Mouse (Mus musculus): ENCODE data around the gene Camsap3. TPM values are rescaled to one million over a fixed set of nuclear protein-coding genes. Genes with fewer than 3 reads are reported as not detected.

Camsap3 gene
- polyA plus RNA-seq, 1 experiment, result 4.1 TPM

DNA sequence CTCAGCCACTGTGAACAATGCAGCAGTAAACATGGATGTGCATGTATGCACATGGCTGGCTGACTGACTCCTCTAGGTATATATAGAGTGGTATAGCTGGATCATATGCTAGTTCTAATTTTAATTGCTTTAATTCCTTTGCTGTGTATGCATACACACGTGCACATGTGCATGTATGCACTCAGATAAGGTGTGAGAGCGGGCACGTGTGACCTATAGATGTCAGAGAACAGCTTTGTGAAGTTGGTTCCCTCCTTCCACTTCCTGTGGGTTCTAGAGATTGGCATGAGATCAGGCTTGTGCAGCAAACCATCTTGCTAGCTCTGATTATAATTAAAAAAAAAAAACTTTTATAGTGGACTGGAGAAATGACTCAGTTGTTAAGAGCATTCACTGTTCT, 65.8 kb downstream of the Camsap3 start:
- H3K4me3 ChIP-seq (replicated peaks; ENCODE audit: control insufficient read depth, low read depth, low read length), result no peak overlapping the region
- no peak overlapping the region for H3K27ac ChIP-seq (ENCODE audit: control insufficient read depth, insufficient read depth, low read depth, low read length, poor library complexity)
- H3K4me1 ChIP-seq (ENCODE audit: control insufficient read depth, insufficient read depth, low read length), result peaks cover 8% of the 10 kb centered on the region; the same call in 1 of the 2 replicates
- TF ChIP-seq POLR2A (IDR thresholded peaks at IDR 0.05; ENCODE audit: borderline replicate concordance, control insufficient read depth, low read depth, low read length) (no peak), CTCF (IDR thresholded peaks at IDR 0.05; ENCODE audit: control insufficient read depth, insufficient read depth, low read length) (no peak)
- WGBS, result 24% methylated on average over 3 of the region's 3 CpGs

GRCm38 (mm10) chr8:3654726-3655508, 67.8 kb downstream of the Camsap3 start:
- peaks cover 12% of the 10 kb centered on the region for H3K4me1 ChIP-seq (ENCODE audit: control insufficient read depth, insufficient read depth, low read length)
- 86% methylated on average over 11 of the region's 11 CpGs for WGBS
- no peak for TF ChIP-seq POLR2A (IDR thresholded peaks at IDR 0.05; ENCODE audit: borderline replicate concordance, control insufficient read depth, low read depth, low read length)
- TF ChIP-seq CTCF (IDR thresholded peaks at IDR 0.05; ENCODE audit: control insufficient read depth, insufficient read depth, low read length), result no peak
- H3K4me3 ChIP-seq (replicated peaks; ENCODE audit: control insufficient read depth, low read depth, low read length), result no peak overlapping the region
- no peak overlapping the region for H3K27ac ChIP-seq (ENCODE audit: control insufficient read depth, insufficient read depth, low read depth, low read length, poor library complexity)

- TF ChIP-seq CTCF (IDR thresholded peaks at IDR 0.05; ENCODE audit: control insufficient read depth, insufficient read depth, low read length) (no peak), POLR2A (IDR thresholded peaks at IDR 0.05; ENCODE audit: borderline replicate concordance, control insufficient read depth, low read depth, low read length) (no peak)
- Histone ChIP-seq H3K27ac (ENCODE audit: control insufficient read depth, insufficient read depth, low read depth, low read length, poor library complexity) (no peak within 1 kb of the TSS), H3K4me3 (replicated peaks; ENCODE audit: control insufficient read depth, low read depth, low read length) (no peak within 1 kb of the TSS), H3K4me1 (ENCODE audit: control insufficient read depth, insufficient read depth, low read length) (peaks cover 12% of the 10 kb centered on the region)
- WGBS, result 73% methylated on average over 3 of the region's 3 CpGs
These were observed 68.4 kb downstream of the Camsap3 start, which contains the start of gene Retn for GRCm38 (mm10) chr8:3655526-3655925. Gene Retn (plus strand): TSS chr8:3655770.

GRCm38 (mm10) chr8:3656725-3657381, 69.8 kb downstream of the Camsap3 start:
- TF ChIP-seq POLR2A (IDR thresholded peaks at IDR 0.05; ENCODE audit: borderline replicate concordance, control insufficient read depth, low read depth, low read length) (no peak), CTCF (IDR thresholded peaks at IDR 0.05; ENCODE audit: control insufficient read depth, insufficient read depth, low read length) (no peak)
- peak overlapping the region; percentile 10 for H3K4me3 ChIP-seq (replicated peaks; ENCODE audit: control insufficient read depth, low read depth, low read length)
- H3K4me1 ChIP-seq (ENCODE audit: control insufficient read depth, insufficient read depth, low read length), result peaks cover 17% of the 10 kb centered on the region
- H3K27ac ChIP-seq (ENCODE audit: control insufficient read depth, insufficient read depth, low read depth, low read length, poor library complexity), result no peak overlapping the region
- 23% methylated on average over 7 of the region's 7 CpGs for WGBS

Other genes starting within 250 kb of the Camsap3 start
- gene A430078G23Rik, start 233.9 kb upstream of the Camsap3 start, polyA plus RNA-seq (2011; ENCODE audit: insufficient read depth, insufficient read length, low replicate concordance, missing spikeins), result 14.8 and 30.1 TPM in 2 replicates
- gene Arhgef18, start 194.3 kb upstream of the Camsap3 start, polyA plus RNA-seq (2011; ENCODE audit: insufficient read depth, insufficient read length, low replicate concordance, missing spikeins), result 15.2 and 34.7 TPM in 2 replicates
- gene Pex11g, start 119.6 kb upstream of the Camsap3 start, polyA plus RNA-seq (2011; ENCODE audit: insufficient read depth, insufficient read length, low replicate concordance, missing spikeins), result 1.7 and 2.6 TPM in 2 replicates
- 1.00 TPM in 1 of 2 replicates, not detected in the other for gene Tex45, start 116.4 kb upstream of the Camsap3 start, polyA plus RNA-seq (2011; ENCODE audit: insufficient read depth, insufficient read length, low replicate concordance, missing spikeins)
- gene Zfp358, start 94.2 kb upstream of the Camsap3 start, polyA plus RNA-seq (2011; ENCODE audit: insufficient read depth, insufficient read length, low replicate concordance, missing spikeins), result 3.9 and 5.8 TPM in 2 replicates
- 97.4 and 154 TPM in 2 replicates for gene Mcoln1, start 86.8 kb upstream of the Camsap3 start, polyA plus RNA-seq (2011; ENCODE audit: insufficient read depth, insufficient read length, low replicate concordance, missing spikeins)
- gene Pnpla6, start 71.9 kb upstream of the Camsap3 start, polyA plus RNA-seq (2011; ENCODE audit: insufficient read depth, insufficient read length, low replicate concordance, missing spikeins), result 36.3 and 52.7 TPM in 2 replicates
- gene C330021F23Rik, start 19.3 kb upstream of the Camsap3 start, polyA plus RNA-seq (2011; ENCODE audit: insufficient read depth, insufficient read length, low replicate concordance, missing spikeins), result not detected in 2 replicates
- 22.4 and 40.3 TPM in 2 replicates for gene Xab2, start 34.0 kb downstream of the Camsap3 start, polyA plus RNA-seq (2011; ENCODE audit: insufficient read depth, insufficient read length, low replicate concordance, missing spikeins)
- 162 and 227 TPM in 2 replicates for gene Pet100, start 34.3 kb downstream of the Camsap3 start, polyA plus RNA-seq (2011; ENCODE audit: insufficient read depth, insufficient read length, low replicate concordance, missing spikeins)
- gene Pcp2, start 38.3 kb downstream of the Camsap3 start, polyA plus RNA-seq (2011; ENCODE audit: insufficient read depth, insufficient read length, low replicate concordance, missing spikeins), result not detected in 2 replicates
- 229 and 373 TPM in 2 replicates for gene Stxbp2, start 43.7 kb downstream of the Camsap3 start, polyA plus RNA-seq (2011; ENCODE audit: insufficient read depth, insufficient read length, low replicate concordance, missing spikeins)
- 3.0 TPM in 1 of 2 replicates, not detected in the other for gene Retn, start 68.5 kb downstream of the Camsap3 start, polyA plus RNA-seq (2011; ENCODE audit: insufficient read depth, insufficient read length, low replicate concordance, missing spikeins)
- 38.3 and 142 TPM in 2 replicates for gene Mcemp1, start 78.5 kb downstream of the Camsap3 start, polyA plus RNA-seq (2011; ENCODE audit: insufficient read depth, insufficient read length, low replicate concordance, missing spikeins)
- gene Fcor, start 85.1 kb downstream of the Camsap3 start, polyA plus RNA-seq (2011; ENCODE audit: insufficient read depth, insufficient read length, low replicate concordance, missing spikeins), result 10.9 TPM in 1 of 2 replicates, not detected in the other
- 7.7 and 10.0 TPM in 2 replicates for gene Trappc5, start 89.0 kb downstream of the Camsap3 start, polyA plus RNA-seq (2011; ENCODE audit: insufficient read depth, insufficient read length, low replicate concordance, missing spikeins)
- gene Fcer2a, start 106.9 kb downstream of the Camsap3 start, polyA plus RNA-seq (2011; ENCODE audit: insufficient read depth, insufficient read length, low replicate concordance, missing spikeins), result 16.8 and 37.3 TPM in 2 replicates
- gene Clec4g, start 133.4 kb downstream of the Camsap3 start, polyA plus RNA-seq (2011; ENCODE audit: insufficient read depth, insufficient read length, low replicate concordance, missing spikeins), result not detected in 2 replicates
- gene Cd209a, start 161.7 kb downstream of the Camsap3 start, polyA plus RNA-seq (2011; ENCODE audit: insufficient read depth, insufficient read length, low replicate concordance, missing spikeins), result 1.3 and 3.4 TPM in 2 replicates